23 mouse cellular contexts compared by ENCODE assay signal in genomic region chr4:7819847-7820246, GRCm38 (mm10).
DNase-seq lines count a peak whose midpoint lies in the region; ATAC-seq and TF ChIP-seq lines count a peak whose summit lies in the region.
"Had no signal": no experiment of that assay in that cellular context is flagged by ENCODE, and none has a peak within 500 bp of the region (broad histone marks: within the 10 kb centered on the region; RNA-seq: fewer than 3 reads in every experiment).

No protein-coding gene starts in this region.

- peak; percentile 14 for DNase-seq in kidney, adult 9 months
- no peak for DNase-seq in kidney, adult 18-20 months
- DNase-seq in lung, embryonic 14.5 days, result peak; percentile 10
- no peak for DNase-seq in lung, postnatal 25 days (ENCODE audit: low spot score)
- DNase-seq in kidney, postnatal 10 days, result peak; percentile 6
- DNase-seq in ovary, postnatal 10 days (ENCODE audit: low spot score), result no peak
- DNase-seq: adrenal gland, postnatal 10 days; cerebellum, adult 11 months; cerebellum, adult 8-10 months; cerebellum, postnatal 14 days; embryo, embryonic 11 days; gastrocnemius, postnatal 10 days; heart, adult 18-20 months; heart, postnatal 10 days; heart, postnatal 4 days had no signal

- no peak for TF ChIP-seq CTCF in lung, embryonic 14.5 days (IDR thresholded peaks at IDR 0.05; ENCODE audit: low read depth)

- H3K27ac ChIP-seq in lung, embryonic 14.5 days (ENCODE audit: low read depth), result no peak overlapping the region
- no peak overlapping the region for H3K27ac ChIP-seq in forebrain, embryonic 15.5 days (replicated peaks)
- H3K27ac ChIP-seq: embryonic facial prominence, embryonic 15.5 days; forebrain, embryonic 10.5 days; heart, embryonic 10.5 days; hindbrain, embryonic 12.5 days had no signal

- H3K27me3 ChIP-seq in lung, embryonic 14.5 days (ENCODE audit: insufficient read depth, low read length), result no peaks in the 10 kb centered on the region
- no peaks in the 10 kb centered on the region for H3K27me3 ChIP-seq in forebrain, embryonic 15.5 days
- H3K27me3 ChIP-seq: CH12.LX; embryonic facial prominence, embryonic 15.5 days; hindbrain, embryonic 12.5 days had no signal

- H3K4me2 ChIP-seq in lung, embryonic 14.5 days, result no peak overlapping the region
- H3K4me2 ChIP-seq in forebrain, embryonic 15.5 days (replicated peaks), result no peak overlapping the region
- H3K4me2 ChIP-seq: embryonic facial prominence, embryonic 15.5 days; hindbrain, embryonic 12.5 days had no signal

- H3K4me1 ChIP-seq in lung, embryonic 14.5 days (ENCODE audit: insufficient read depth), result no peaks in the 10 kb centered on the region
- no peaks in the 10 kb centered on the region for H3K4me1 ChIP-seq in forebrain, embryonic 15.5 days
- H3K4me1 ChIP-seq: embryonic facial prominence, embryonic 15.5 days; forebrain, embryonic 10.5 days; heart, embryonic 10.5 days; hindbrain, embryonic 12.5 days had no signal

- no peaks in the 10 kb centered on the region for H3K36me3 ChIP-seq in lung, embryonic 14.5 days (ENCODE audit: insufficient read depth)
- no peaks in the 10 kb centered on the region for H3K36me3 ChIP-seq in forebrain, embryonic 15.5 days
- H3K36me3 ChIP-seq: embryonic facial prominence, embryonic 15.5 days; forebrain, embryonic 10.5 days; heart, embryonic 10.5 days; hindbrain, embryonic 12.5 days had no signal

- H3K4me3 ChIP-seq in lung, embryonic 14.5 days (ENCODE audit: low read depth, low read length), result no peak overlapping the region
- H3K4me3 ChIP-seq in forebrain, embryonic 15.5 days, result no peak overlapping the region
- H3K4me3 ChIP-seq: embryonic facial prominence, embryonic 15.5 days; erythroblast, embryonic 14.5 days; forebrain, embryonic 10.5 days; heart, embryonic 10.5 days; hindbrain, embryonic 12.5 days had no signal

- ATAC-seq in lung, embryonic 14.5 days (ENCODE audit: insufficient read depth), result no peak
- no peak for ATAC-seq in forebrain, embryonic 15.5 days (replicated peaks)
- ATAC-seq: forebrain, embryonic 16.5 days had no signal

- no peak overlapping the region for H3K9ac ChIP-seq in lung, embryonic 14.5 days
- no peak overlapping the region for H3K9ac ChIP-seq in forebrain, embryonic 15.5 days (replicated peaks)
- H3K9ac ChIP-seq: embryonic facial prominence, embryonic 15.5 days; hindbrain, embryonic 12.5 days had no signal

- H3K9me3 ChIP-seq in lung, embryonic 14.5 days (ENCODE audit: low read depth, low read length), result no peaks in the 10 kb centered on the region
- H3K9me3 ChIP-seq in forebrain, embryonic 15.5 days, result no peaks in the 10 kb centered on the region
- H3K9me3 ChIP-seq: embryonic facial prominence, embryonic 15.5 days; forebrain, embryonic 10.5 days; heart, embryonic 10.5 days; hindbrain, embryonic 12.5 days had no signal

Comparison
In these comparisons a context has a peak if more than half of its experiments do, and no peak if none do; other contexts are left out.
1. DNase-seq: peak in kidney, adult 9 months (single experiment), lung, embryonic 14.5 days (single experiment) and kidney, postnatal 10 days (single experiment); none in kidney, adult 18-20 months (single experiment), lung, postnatal 25 days (single experiment) and ovary, postnatal 10 days (single experiment).